Mouse (Mus musculus) liver, embryonic 13.5 days (tissue): ENCODE data around the gene Fastk. TPM values are rescaled to one million over a fixed set of nuclear protein-coding genes. Genes with fewer than 3 reads are reported as not detected.

Experiments used
- polyA plus RNA-seq: library from polyadenylated mRNA; unstranded; fragments of >200 nt; fragmentation: Nextera tagmentation; extraction: Ambion mirVana; gene quantifications from 2 replicates; pipeline ENCODE4 v1.2.1, GENCODE M21; 2015

Gene Fastk
- polyA plus RNA-seq, 1 experiment from 2014 or later: 59.0 TPM

Other genes with a start within 250 kb of the Fastk start
- gene Kcnh2, start 93.7 kb downstream of the Fastk start, polyA plus RNA-seq: 0.20 and 0.22 TPM in 2 replicates
- gene Nos3, start 80.5 kb downstream of the Fastk start, polyA plus RNA-seq: 2.5 and 2.7 TPM in 2 replicates
- 0.56 and 0.60 TPM in 2 replicates for gene Atg9b, start 53.1 kb downstream of the Fastk start, polyA plus RNA-seq
- gene Abcb8, start 51.6 kb downstream of the Fastk start, polyA plus RNA-seq: 30.2 and 30.5 TPM in 2 replicates
- not detected in 2 replicates for gene Asic3, start 31.9 kb downstream of the Fastk start, polyA plus RNA-seq
- 10.9 and 11.3 TPM in 2 replicates for gene Cdk5, start 21.8 kb downstream of the Fastk start, polyA plus RNA-seq
- 9.0 and 10.8 TPM in 2 replicates for gene Slc4a2, start 21.4 kb downstream of the Fastk start, polyA plus RNA-seq
- 5.8 and 7.3 TPM in 2 replicates for gene Tmub1, start 2.6 kb upstream of the Fastk start, polyA plus RNA-seq
- gene Agap3, start 6.9 kb upstream of the Fastk start, polyA plus RNA-seq: 9.0 and 10.3 TPM in 2 replicates
- 0.02 TPM in 1 of 2 replicates, not detected in the other for gene Gbx1, start 81.9 kb upstream of the Fastk start, polyA plus RNA-seq
- gene Asb10, start 95.7 kb upstream of the Fastk start, polyA plus RNA-seq: 0.10 and 0.15 TPM in 2 replicates
- not detected in 2 replicates for gene 4931409K22Rik, start 111.5 kb upstream of the Fastk start, polyA plus RNA-seq
- 72.6 and 81.6 TPM in 2 replicates for gene Abcf2, start 132.2 kb upstream of the Fastk start, polyA plus RNA-seq
- gene Chpf2, start 141.5 kb upstream of the Fastk start, polyA plus RNA-seq: 11.8 and 12.7 TPM in 2 replicates
- 1.9 and 2.2 TPM in 2 replicates for gene Smarcd3, start 179.1 kb upstream of the Fastk start, polyA plus RNA-seq
- 12.3 and 15.7 TPM in 2 replicates for gene Nub1, start 240.2 kb upstream of the Fastk start, polyA plus RNA-seq